Mouse (Mus musculus): ENCODE results near the gene Xpnpep2.

Gene Xpnpep2

GRCm38 (mm10) chrX:48108394-48109315 is at the start of gene Xpnpep2:
Xpnpep2 (plus strand) TSS chrX:48108725.
- DNase-seq, result no peak

- DNase-seq, result no peak
These were observed 46.0 kb upstream of the Xpnpep2 start for GRCm38 (mm10) chrX:48062481-48062880.

GRCm38 (mm10) chrX:48064166-48064853 is 44.2 kb upstream of the Xpnpep2 start:
- DNase-seq, result no peak

- no peak for DNase-seq
These were observed 41.6 kb upstream of the Xpnpep2 start for GRCm38 (mm10) chrX:48066891-48067290.

- DNase-seq, result no peak
These were observed 36.6 kb upstream of the Xpnpep2 start for GRCm38 (mm10) chrX:48071961-48072360.

GRCm38 (mm10) chrX:48072401-48072800 is 36.1 kb upstream of the Xpnpep2 start:
- no peak for DNase-seq

GRCm38 (mm10) chrX:48074691-48075090 is 33.8 kb upstream of the Xpnpep2 start:
- DNase-seq, result peak; percentile 3

- DNase-seq, result no peak
These were observed 31.6 kb upstream of the Xpnpep2 start for GRCm38 (mm10) chrX:48076806-48077425.

- DNase-seq, result no peak
These were observed 26.2 kb upstream of the Xpnpep2 start for GRCm38 (mm10) chrX:48082364-48082763.

GRCm38 (mm10) chrX:48092129-48092528 is 16.4 kb upstream of the Xpnpep2 start:
- DNase-seq, result no peak

GRCm38 (mm10) chrX:48093555-48093954 is 15.0 kb upstream of the Xpnpep2 start:
- no peak for DNase-seq

GRCm38 (mm10) chrX:48094658-48095057 is 13.9 kb upstream of the Xpnpep2 start:
- DNase-seq, result peak; percentile 5

GRCm38 (mm10) chrX:48096580-48096979 is 11.9 kb upstream of the Xpnpep2 start:
- no peak for DNase-seq

- DNase-seq, result no peak
These were observed 9.9 kb upstream of the Xpnpep2 start for GRCm38 (mm10) chrX:48098470-48099129.

- DNase-seq, result no peak
These were observed 8.7 kb upstream of the Xpnpep2 start for GRCm38 (mm10) chrX:48099871-48100270.

GRCm38 (mm10) chrX:48103256-48103655 is 5.3 kb upstream of the Xpnpep2 start:
- no peak for DNase-seq

GRCm38 (mm10) chrX:48104736-48105441 is 3.6 kb upstream of the Xpnpep2 start:
- DNase-seq, result no peak

- no peak for DNase-seq
These were observed 2.3 kb upstream of the Xpnpep2 start for GRCm38 (mm10) chrX:48106226-48106625.

- DNase-seq, result no peak
These were observed 761 bp downstream of the Xpnpep2 start for GRCm38 (mm10) chrX:48109316-48109655.

- no peak for DNase-seq
These were observed 10.8 kb downstream of the Xpnpep2 start for GRCm38 (mm10) chrX:48119294-48119693.

GRCm38 (mm10) chrX:48124132-48125071 is 15.9 kb downstream of the Xpnpep2 start:
- DNase-seq, result peak; percentile 59

Measured in right cerebral cortex, postnatal 4 days (tissue).